Mouse (Mus musculus): ENCODE data around the gene Nat8f4. TPM values are rescaled to one million over a fixed set of nuclear protein-coding genes. Genes with fewer than 3 reads are reported as not detected.
"Not testable (repeated sequence)": the region's sequence is repeated elsewhere in the genome, so short reads cannot be mapped to it uniquely, and the experiment has no call there.

Gene Nat8f4
- polyA plus RNA-seq, 2 experiments = 1.7 to 1.9 TPM

DNA sequence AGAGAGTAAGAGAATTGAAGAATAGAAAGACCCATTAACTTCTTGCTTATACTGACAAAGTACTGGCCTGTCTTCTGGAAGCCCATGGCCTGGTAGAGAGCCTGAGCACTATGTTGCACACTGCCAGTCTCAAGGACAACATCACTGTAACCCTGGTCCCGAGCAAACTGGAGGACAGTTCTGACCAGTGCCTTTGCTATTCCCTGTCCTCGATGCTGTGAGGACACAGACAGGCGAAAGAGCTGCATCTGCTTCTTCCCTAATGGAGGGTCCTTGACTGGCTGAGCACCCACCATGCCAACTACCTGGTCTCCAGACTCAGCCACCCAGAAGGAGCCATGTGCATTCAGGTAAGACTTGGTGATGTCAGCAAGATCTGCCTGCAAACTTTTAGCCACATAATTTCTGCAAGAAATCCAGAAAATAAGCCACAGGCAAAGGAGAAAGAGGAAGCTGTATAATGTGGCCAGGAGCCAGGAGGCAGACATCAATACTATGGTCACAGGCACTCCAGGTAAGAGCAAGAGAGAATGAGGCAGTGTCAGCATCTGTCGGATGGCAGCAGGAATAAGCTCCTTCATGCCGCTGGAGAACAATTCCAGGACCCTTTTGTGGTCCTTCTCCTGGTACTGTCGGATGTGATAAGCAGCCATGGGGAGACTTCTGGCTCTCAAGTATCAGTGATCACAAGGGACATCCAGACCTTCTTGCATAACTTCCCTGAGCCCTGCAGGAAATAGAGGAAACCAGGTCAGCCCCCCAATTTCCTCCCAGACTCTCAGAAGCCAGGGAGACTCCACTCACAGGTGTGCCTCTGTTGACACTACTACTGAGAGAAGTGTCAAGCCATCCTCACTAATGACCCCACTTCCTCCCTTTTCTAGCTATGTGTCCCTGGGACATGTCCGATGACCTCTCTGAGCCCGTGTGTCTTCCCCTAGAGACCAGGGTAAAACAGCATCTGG lies 36.7 kb downstream of the Nat8f4 start:
- H3K9me3 ChIP-seq (ENCODE audit: control insufficient read depth, low read length) = no peaks in the 10 kb centered on the region
- no peak overlapping the region for H3K9ac ChIP-seq (ENCODE audit: low read depth, low read length, severe bottlenecking)
- whole genome bisulfite sequencing = 77% methylated on average over 8 of the region's 8 CpGs
- DNase-seq (ENCODE audit: low spot score) (no peak), ATAC-seq (ENCODE audit: low FRiP score, low read depth) (no peak)
- H3K4me3 ChIP-seq (replicated peaks; ENCODE audit: low read length) = no peak overlapping the region
- H3K36me3 ChIP-seq (ENCODE audit: control insufficient read depth, insufficient read depth, low read length) = no peaks in the 10 kb centered on the region
- H3K27ac ChIP-seq (replicated peaks; ENCODE audit: low read depth, low read length) = no peak overlapping the region
- H3K4me1 ChIP-seq (ENCODE audit: control insufficient read depth, insufficient read depth, low read length) = no peaks in the 10 kb centered on the region
- H3K27me3 ChIP-seq (ENCODE audit: control insufficient read depth, insufficient read depth, low read length) = no peaks in the 10 kb centered on the region
- TF ChIP-seq POLR2A (IDR thresholded peaks at IDR 0.05; ENCODE audit: borderline replicate concordance, extremely low read depth, insufficient read depth, insufficient read length) = no peak
- no peak overlapping the region for H3K4me2 ChIP-seq (replicated peaks; ENCODE audit: low read depth, low read length, severe bottlenecking)

DNA sequence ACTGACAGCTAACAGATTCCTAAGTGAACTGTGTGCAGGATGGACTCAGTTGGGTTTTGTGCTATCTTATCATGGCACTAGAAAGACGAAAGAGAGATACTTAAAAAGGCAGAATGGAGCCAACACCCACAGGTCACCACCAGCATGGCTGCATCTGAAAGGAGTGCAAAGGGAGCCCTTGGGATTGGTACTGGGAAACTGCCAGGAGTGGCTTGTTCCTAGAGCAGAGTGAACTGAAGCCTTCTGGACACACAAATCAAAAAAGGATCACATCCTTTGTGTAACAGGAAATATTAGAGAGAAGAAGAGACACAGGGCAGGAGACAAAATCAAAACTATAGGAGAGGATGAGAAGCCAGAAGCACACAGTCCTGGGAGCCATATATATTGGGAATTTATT lies 37.7 kb downstream of the Nat8f4 start:
- not testable (repeated sequence) for ATAC-seq (ENCODE audit: low FRiP score, low read depth); H3K9me3 ChIP-seq (ENCODE audit: control insufficient read depth, low read length); H3K4me2 ChIP-seq (replicated peaks; ENCODE audit: low read depth, low read length, severe bottlenecking); H3K27ac ChIP-seq (replicated peaks; ENCODE audit: low read depth, low read length); H3K27me3 ChIP-seq (ENCODE audit: control insufficient read depth, insufficient read depth, low read length); H3K36me3 ChIP-seq (ENCODE audit: control insufficient read depth, insufficient read depth, low read length); DNase-seq (ENCODE audit: low spot score); H3K9ac ChIP-seq (ENCODE audit: low read depth, low read length, severe bottlenecking); H3K4me1 ChIP-seq (ENCODE audit: control insufficient read depth, insufficient read depth, low read length); H3K4me3 ChIP-seq (replicated peaks; ENCODE audit: low read length)
- WGBS = 84% methylated on average over 1 of the region's 1 CpGs

- H3K4me2 ChIP-seq (replicated peaks; ENCODE audit: low read depth, low read length, severe bottlenecking); H3K4me1 ChIP-seq (ENCODE audit: control insufficient read depth, insufficient read depth, low read length); H3K36me3 ChIP-seq (ENCODE audit: control insufficient read depth, insufficient read depth, low read length); H3K9ac ChIP-seq (ENCODE audit: low read depth, low read length, severe bottlenecking); ATAC-seq (ENCODE audit: low FRiP score, low read depth); H3K4me3 ChIP-seq (replicated peaks; ENCODE audit: low read length); DNase-seq (ENCODE audit: low spot score); H3K9me3 ChIP-seq (ENCODE audit: control insufficient read depth, low read length); H3K27me3 ChIP-seq (ENCODE audit: control insufficient read depth, insufficient read depth, low read length); H3K27ac ChIP-seq (replicated peaks; ENCODE audit: low read depth, low read length): not testable (repeated sequence)
- WGBS = 85% methylated on average over 3 of the region's 3 CpGs
These were observed 38.5 kb downstream of the Nat8f4 start for GRCm38 (mm10) chr6:85866166-85866565.

- H3K27me3 ChIP-seq (ENCODE audit: control insufficient read depth, insufficient read depth, low read length); H3K9ac ChIP-seq (ENCODE audit: low read depth, low read length, severe bottlenecking); H3K4me2 ChIP-seq (replicated peaks; ENCODE audit: low read depth, low read length, severe bottlenecking); ATAC-seq (ENCODE audit: low FRiP score, low read depth); H3K27ac ChIP-seq (replicated peaks; ENCODE audit: low read depth, low read length); H3K4me3 ChIP-seq (replicated peaks; ENCODE audit: low read length); H3K4me1 ChIP-seq (ENCODE audit: control insufficient read depth, insufficient read depth, low read length); H3K36me3 ChIP-seq (ENCODE audit: control insufficient read depth, insufficient read depth, low read length); DNase-seq (ENCODE audit: low spot score); H3K9me3 ChIP-seq (ENCODE audit: control insufficient read depth, low read length): not testable (repeated sequence)
- 69% methylated on average over 4 of the region's 7 CpGs for WGBS
These were observed 39.6 kb downstream of the Nat8f4 start for GRCm38 (mm10) chr6:85864900-85865639.

DNA sequence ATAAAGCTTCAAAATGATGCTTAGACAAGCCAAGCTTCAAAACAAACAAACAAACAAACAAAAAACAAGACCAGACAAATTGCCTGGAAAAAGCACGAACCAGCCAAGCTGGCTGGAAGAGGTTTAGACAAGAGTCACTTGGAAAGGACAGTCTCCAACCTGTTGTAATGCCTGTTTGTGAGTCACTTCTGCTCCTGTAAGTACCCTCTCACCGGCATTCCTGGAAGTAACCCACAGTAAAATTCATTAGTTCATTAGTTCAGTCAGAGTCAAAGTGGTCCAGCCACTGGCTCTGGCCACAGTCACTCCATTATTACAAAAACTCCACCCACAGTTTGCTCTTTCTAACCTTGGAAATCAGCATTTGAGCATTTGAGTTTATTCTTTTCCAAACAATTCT lies 40.8 kb downstream of the Nat8f4 start:
- Histone ChIP-seq H3K4me2 (replicated peaks; ENCODE audit: low read depth, low read length, severe bottlenecking) (no peak overlapping the region), H3K9me3 (ENCODE audit: control insufficient read depth, low read length) (no peaks in the 10 kb centered on the region), H3K27ac (replicated peaks; ENCODE audit: low read depth, low read length) (no peak overlapping the region), H3K4me3 (replicated peaks; ENCODE audit: low read length) (no peak overlapping the region), H3K9ac (ENCODE audit: low read depth, low read length, severe bottlenecking) (no peak overlapping the region), H3K4me1 (ENCODE audit: control insufficient read depth, insufficient read depth, low read length) (no peaks in the 10 kb centered on the region), H3K27me3 (ENCODE audit: control insufficient read depth, insufficient read depth, low read length) (no peaks in the 10 kb centered on the region), H3K36me3 (ENCODE audit: control insufficient read depth, insufficient read depth, low read length) (no peaks in the 10 kb centered on the region)
- ATAC-seq (ENCODE audit: low FRiP score, low read depth) (no peak), DNase-seq (ENCODE audit: low spot score) (no peak)
- TF ChIP-seq POLR2A (IDR thresholded peaks at IDR 0.05; ENCODE audit: borderline replicate concordance, extremely low read depth, insufficient read depth, insufficient read length) = no peak
- 82% methylated on average over 2 of the region's 2 CpGs for WGBS
